Mouse (Mus musculus): ENCODE results near the gene Gimap8. TPM values are rescaled to one million over a fixed set of nuclear protein-coding genes. Genes with fewer than 3 reads are reported as not detected.
A peak's percentile ranks its signal among the peaks of the same experiment; 100 is the strongest.
"Not testable (repeated sequence)": the region's sequence is repeated elsewhere in the genome, so short reads cannot be mapped to it uniquely, and the experiment has no call there.

Gene Gimap8
- polyA plus RNA-seq, 1 experiment from 2014 or later = 0.93 TPM

DNA sequence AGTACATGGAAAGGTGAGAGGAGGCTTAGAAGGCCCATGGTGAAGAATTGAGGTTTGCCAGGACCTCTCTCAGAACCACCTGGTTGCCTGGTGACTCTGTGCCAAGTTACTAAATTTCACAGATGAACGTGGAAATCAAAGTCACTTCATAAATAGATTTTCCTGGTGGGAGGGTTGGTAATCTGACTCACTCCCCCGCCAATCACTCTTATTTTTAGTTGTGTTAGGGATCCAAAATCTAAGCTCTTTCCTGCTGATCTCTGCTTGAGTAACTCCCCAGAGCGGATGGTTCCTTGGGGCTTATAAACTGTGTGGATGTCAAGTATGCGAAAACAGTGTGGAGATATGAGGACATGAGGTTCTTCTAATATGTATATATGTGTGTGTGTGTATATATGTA is 35.2 kb downstream of the Gimap8 start:
- Histone ChIP-seq H3K4me3 (no peak overlapping the region), H3K27ac (no peak overlapping the region), H3K9me3 (replicated peaks) (no peaks in the 10 kb centered on the region), H3K27me3 (replicated peaks) (no peaks in the 10 kb centered on the region), H3K4me1 (0 out of 2 replicates have a peak, but pooled peaks cover 18% of the 10 kb centered on the region), H3K36me3 (peaks cover 10% of the 10 kb centered on the region; the same call in 1 of the 2 replicates), H3K4me2 (no peak overlapping the region), H3K9ac (no peak overlapping the region)
- ATAC-seq = no peak
- 52% methylated on average over 4 of the region's 4 CpGs for WGBS (ENCODE audit: insufficient replicate concordance)

DNA sequence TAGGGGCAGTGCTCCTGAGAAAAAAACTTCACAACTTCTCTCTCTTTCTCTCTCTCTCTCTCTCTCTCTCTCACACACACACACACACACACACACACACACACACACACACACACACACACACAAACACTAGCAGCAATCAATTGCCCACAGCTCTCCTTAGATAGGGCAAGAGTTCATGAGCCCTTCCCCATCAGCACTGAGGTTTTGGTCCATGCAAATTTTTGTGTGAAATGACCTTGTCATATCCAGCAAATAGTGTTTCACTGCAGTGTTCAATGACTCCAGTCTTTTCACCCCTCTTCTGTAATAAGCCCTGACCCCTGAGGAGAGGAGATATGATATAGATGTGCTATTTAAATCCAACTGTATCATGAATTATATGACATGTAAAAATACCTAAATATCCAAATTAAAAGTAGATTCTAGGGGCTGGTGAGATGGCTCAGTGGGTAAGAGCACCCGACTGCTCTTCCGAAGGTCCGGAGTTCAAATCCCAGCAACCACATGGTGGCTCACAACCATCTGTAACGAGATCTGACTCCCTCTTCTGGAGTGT is 36.3 kb downstream of the Gimap8 start:
- not testable (repeated sequence) for H3K27ac ChIP-seq; H3K4me2 ChIP-seq; H3K9me3 ChIP-seq (replicated peaks); H3K9ac ChIP-seq; H3K36me3 ChIP-seq; H3K27me3 ChIP-seq (replicated peaks); ATAC-seq; H3K4me3 ChIP-seq
- WGBS (ENCODE audit: insufficient replicate concordance) = 87% methylated on average over 4 of the region's 4 CpGs
- 0 out of 2 replicates have a peak, but pooled peaks cover 11% of the 10 kb centered on the region for H3K4me1 ChIP-seq

DNA sequence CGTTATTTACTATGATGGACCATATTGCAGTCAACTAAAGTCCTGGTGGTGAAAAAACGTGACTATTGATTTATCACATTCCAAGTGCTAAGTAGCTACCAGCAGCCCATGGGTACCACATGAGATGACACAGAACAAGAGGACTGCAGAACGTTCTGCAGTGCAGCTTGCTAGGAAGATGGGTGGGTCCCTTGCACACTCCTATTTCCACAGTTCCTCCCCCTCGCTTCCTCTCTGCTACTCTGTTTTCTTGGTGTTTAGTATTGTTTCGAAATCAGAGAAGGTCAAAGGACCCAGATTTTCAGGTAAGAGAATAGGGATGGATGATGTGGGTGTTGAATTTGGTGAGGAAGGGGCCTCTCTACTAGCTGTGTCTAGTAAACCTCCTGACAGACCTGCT is 37.3 kb downstream of the Gimap8 start, which contains the start of gene Gimap4:
Gimap4 (plus strand) TSS at position 231 of the 400 bp plus-strand sequence.
- 0 out of 2 replicates have a peak, but pooled peaks cover 11% of the 10 kb centered on the region for H3K4me1 ChIP-seq
- ATAC-seq = no peak
- H3K9ac ChIP-seq = no peak within 1 kb of the TSS
- 42% methylated on average over 5 of the region's 5 CpGs for WGBS (ENCODE audit: insufficient replicate concordance)
- peak within 1 kb of the TSS; percentile 7; the same call in 1 of the 2 replicates for H3K4me2 ChIP-seq
- no peak within 1 kb of the TSS for H3K27ac ChIP-seq
- no peaks in the 10 kb centered on the region for H3K27me3 ChIP-seq (replicated peaks)
- H3K9me3 ChIP-seq (replicated peaks) = no peaks in the 10 kb centered on the region
- no peak within 1 kb of the TSS for H3K4me3 ChIP-seq
- peaks cover 5% of the 10 kb centered on the region; the same call in 1 of the 2 replicates for H3K36me3 ChIP-seq

DNA sequence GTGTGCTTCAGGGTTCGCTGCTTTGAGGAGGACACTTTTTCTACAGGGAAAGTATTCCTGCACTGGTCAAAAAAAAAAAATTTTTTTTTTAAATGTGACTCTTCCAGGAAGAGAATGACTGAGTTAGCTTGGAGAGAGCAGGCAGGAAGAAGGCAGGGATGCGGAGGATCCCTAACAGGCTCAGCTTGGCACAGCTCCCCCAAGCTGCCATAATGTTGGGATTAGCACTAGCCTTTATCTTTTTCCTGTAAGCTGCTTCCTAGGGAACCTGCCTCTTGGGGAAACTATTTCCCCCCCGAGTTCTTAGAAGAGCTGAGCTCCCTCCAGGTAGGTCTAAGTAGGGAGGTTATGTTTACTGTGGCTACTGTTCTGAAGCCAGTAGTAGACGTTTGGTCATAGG is 37.8 kb downstream of the Gimap8 start:
- peaks cover 4% of the 10 kb centered on the region; the same call in 1 of the 2 replicates for H3K36me3 ChIP-seq
- H3K27me3 ChIP-seq (replicated peaks) = no peaks in the 10 kb centered on the region
- 0 out of 2 replicates have a peak, but pooled peaks cover 11% of the 10 kb centered on the region for H3K4me1 ChIP-seq
- no peaks in the 10 kb centered on the region for H3K9me3 ChIP-seq (replicated peaks)
- H3K27ac ChIP-seq = no peak overlapping the region
- no peak overlapping the region for H3K9ac ChIP-seq
- WGBS (ENCODE audit: insufficient replicate concordance) = 40% methylated on average over 4 of the region's 4 CpGs
- no peak overlapping the region for H3K4me2 ChIP-seq
- ATAC-seq = no peak
- H3K4me3 ChIP-seq = no peak overlapping the region

DNA sequence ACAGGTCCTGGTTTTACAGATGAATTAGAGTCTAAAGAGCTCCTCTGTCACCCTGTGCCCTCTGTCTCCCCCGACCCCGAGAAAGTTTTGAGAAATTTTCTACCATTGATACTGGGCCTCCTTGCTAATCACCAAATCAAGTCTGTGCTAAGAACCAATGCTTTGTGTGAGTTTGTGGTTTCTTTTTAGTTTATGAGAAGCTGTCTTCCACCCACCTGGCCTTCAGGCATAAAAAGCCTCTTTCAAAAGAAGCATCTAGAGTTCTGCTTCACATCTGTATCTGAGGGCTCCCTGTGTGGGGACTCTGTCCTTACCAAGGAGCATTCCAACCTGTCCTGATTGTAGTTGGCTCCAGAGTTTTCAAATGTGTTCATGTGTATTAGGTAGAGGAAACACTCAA is 38.2 kb downstream of the Gimap8 start:
- peak overlapping the region; percentile 7; the same call in 1 of the 2 replicates for H3K4me2 ChIP-seq
- H3K9ac ChIP-seq = no peak overlapping the region
- no peak overlapping the region for H3K4me3 ChIP-seq
- WGBS (ENCODE audit: insufficient replicate concordance) = 61% methylated on average over 2 of the region's 2 CpGs
- no peak overlapping the region for H3K27ac ChIP-seq
- H3K27me3 ChIP-seq (replicated peaks) = no peaks in the 10 kb centered on the region
- 0 out of 2 replicates have a peak, but pooled peaks cover 11% of the 10 kb centered on the region for H3K4me1 ChIP-seq
- no peaks in the 10 kb centered on the region for H3K9me3 ChIP-seq (replicated peaks)
- ATAC-seq = no peak
- H3K36me3 ChIP-seq = no peaks in the 10 kb centered on the region

DNA sequence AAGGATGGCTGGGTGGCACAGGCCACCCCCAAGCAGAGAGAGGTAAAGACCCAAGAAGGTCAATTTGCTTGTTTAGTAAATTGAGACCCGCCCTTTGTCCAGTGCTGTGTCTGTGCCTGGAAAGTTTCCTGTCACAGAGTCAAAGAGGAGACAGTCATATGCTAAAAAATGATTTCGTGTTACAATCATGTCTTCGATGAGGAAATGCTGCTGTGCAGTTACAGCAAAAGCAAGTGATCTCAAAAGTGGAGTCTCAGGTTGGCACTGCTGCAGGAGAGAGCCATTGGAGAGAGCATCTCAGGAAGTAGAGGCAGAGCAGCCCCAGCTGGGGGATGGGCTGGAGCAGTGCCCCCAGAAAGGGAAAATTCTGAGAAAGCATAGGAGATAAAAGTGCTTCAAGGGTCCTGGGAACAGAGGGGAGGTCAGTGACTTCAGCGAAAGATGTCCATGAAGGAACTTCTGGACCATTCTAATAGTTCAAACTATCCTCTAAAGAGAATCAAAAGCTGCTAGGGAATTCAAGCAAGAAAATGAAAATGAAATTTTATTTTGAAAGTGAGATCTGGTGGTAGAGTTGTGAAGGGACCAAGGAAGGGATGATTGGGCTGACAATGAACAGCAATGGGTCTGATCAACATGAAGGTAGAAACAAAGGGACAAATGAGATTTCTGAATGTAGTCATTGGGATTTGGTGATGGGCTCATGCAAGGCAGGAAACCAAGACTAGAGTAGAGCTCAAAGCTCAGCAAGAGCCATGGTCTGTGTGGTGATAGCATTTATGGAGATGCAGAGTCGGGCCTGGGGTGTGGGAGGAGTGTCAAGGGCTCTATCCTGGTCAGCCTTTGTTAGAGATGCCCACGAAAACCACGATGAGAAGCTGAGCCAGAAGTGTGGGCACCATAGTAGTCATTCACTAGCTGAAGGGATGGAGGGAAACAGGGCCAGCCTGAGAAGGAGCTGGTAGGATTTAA is 38.9 kb downstream of the Gimap8 start:
- no peaks in the 10 kb centered on the region for H3K9me3 ChIP-seq (replicated peaks)
- no peaks in the 10 kb centered on the region for H3K27me3 ChIP-seq (replicated peaks)
- H3K4me1 ChIP-seq = 0 out of 2 replicates have a peak, but pooled peaks cover 11% of the 10 kb centered on the region
- no peak for ATAC-seq
- H3K27ac ChIP-seq = no peak overlapping the region; the same call in 1 of the 2 replicates
- H3K36me3 ChIP-seq = no peaks in the 10 kb centered on the region
- WGBS (ENCODE audit: insufficient replicate concordance) = 47% methylated on average over 7 of the region's 7 CpGs
- no peak overlapping the region for H3K9ac ChIP-seq
- H3K4me2 ChIP-seq = 0 out of 2 replicates have a peak overlapping the region, but pooled peaks have one; percentile 2
- no peak overlapping the region for H3K4me3 ChIP-seq

DNA sequence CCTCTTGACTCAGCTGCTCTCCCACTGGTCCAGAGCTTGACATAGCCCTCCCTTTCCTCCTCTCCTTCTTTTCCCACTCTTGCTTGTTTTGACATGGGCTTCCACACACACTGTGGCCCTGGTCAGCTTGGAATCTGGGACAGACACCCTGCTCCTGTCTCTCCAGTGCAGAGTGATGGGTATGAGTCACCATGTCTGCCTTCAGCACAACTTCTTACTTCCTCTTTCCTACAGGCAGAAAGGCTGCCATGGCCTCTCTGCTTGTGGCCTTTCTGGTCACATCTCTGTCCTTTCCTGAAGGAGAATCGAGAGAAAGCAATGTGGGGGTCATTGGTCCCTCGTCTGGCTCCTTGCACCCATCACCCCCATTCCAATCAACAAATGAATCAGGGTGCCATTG is 40.0 kb downstream of the Gimap8 start:
- WGBS (ENCODE audit: insufficient replicate concordance) = 25% methylated on average over 2 of the region's 2 CpGs
- Histone ChIP-seq H3K4me2 (no peak overlapping the region), H3K36me3 (no peaks in the 10 kb centered on the region), H3K4me1 (0 out of 2 replicates have a peak, but pooled peaks cover 11% of the 10 kb centered on the region), H3K27me3 (replicated peaks) (no peaks in the 10 kb centered on the region), H3K4me3 (no peak overlapping the region), H3K27ac (no peak overlapping the region), H3K9ac (no peak overlapping the region), H3K9me3 (replicated peaks) (no peaks in the 10 kb centered on the region)
- no peak for ATAC-seq

DNA sequence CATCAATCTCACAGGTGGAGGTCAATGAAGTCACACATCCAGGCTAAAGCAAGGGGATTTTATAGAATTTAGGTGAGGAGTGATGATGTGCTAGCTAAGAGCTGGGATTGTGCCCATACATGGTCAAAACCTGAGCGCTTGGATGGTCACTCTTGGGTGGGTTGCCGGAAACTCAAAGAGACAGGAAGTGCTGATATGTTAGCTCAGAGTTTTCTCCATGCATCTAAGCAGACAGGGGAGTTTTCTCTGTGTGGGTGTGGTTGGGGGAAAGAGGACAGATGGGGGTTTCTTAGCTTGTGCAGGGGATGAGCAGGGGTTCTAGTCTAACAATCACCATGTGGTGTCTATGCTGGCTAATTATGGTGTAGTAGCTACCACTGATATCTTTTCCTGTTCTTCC is 42.3 kb downstream of the Gimap8 start:
- H3K27me3 ChIP-seq (replicated peaks) = no peaks in the 10 kb centered on the region
- H3K4me3 ChIP-seq = no peak overlapping the region
- H3K9ac ChIP-seq = no peak overlapping the region
- no peak overlapping the region for H3K4me2 ChIP-seq
- H3K27ac ChIP-seq = no peak overlapping the region
- 38% methylated on average over 2 of the region's 2 CpGs for WGBS (ENCODE audit: insufficient replicate concordance)
- H3K9me3 ChIP-seq (replicated peaks) = no peaks in the 10 kb centered on the region
- no peaks in the 10 kb centered on the region for H3K36me3 ChIP-seq
- H3K4me1 ChIP-seq = 0 out of 2 replicates have a peak, but pooled peaks cover 11% of the 10 kb centered on the region
- no peak for ATAC-seq

DNA sequence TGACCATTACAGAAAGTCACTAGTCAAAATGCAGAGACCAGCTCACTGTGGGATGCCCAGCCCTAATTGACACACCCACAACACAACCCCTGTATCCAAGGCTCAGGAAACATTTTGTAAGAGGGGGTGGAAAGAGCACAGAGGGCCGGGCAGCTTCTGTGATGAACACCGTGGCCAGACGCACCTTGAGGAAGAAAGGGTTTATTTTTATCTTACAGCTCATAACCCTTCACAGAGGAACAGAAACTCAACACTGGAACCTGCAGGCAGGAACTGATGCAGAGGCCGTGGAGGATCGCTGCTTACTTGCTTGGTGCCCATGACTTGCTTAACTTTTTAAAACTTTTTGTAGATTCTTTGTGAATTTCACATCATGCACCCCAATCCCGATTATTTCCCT is 45.9 kb downstream of the Gimap8 start:
- 61% methylated on average over 6 of the region's 6 CpGs for WGBS (ENCODE audit: insufficient replicate concordance)
- Histone ChIP-seq H3K9me3 (replicated peaks) (no peaks in the 10 kb centered on the region), H3K36me3 (no peaks in the 10 kb centered on the region), H3K27me3 (replicated peaks) (no peaks in the 10 kb centered on the region), H3K4me2 (no peak overlapping the region), H3K27ac (no peak overlapping the region), H3K4me3 (no peak overlapping the region), H3K9ac (no peak overlapping the region), H3K4me1 (no peaks in the 10 kb centered on the region)
- no peak for ATAC-seq

DNA sequence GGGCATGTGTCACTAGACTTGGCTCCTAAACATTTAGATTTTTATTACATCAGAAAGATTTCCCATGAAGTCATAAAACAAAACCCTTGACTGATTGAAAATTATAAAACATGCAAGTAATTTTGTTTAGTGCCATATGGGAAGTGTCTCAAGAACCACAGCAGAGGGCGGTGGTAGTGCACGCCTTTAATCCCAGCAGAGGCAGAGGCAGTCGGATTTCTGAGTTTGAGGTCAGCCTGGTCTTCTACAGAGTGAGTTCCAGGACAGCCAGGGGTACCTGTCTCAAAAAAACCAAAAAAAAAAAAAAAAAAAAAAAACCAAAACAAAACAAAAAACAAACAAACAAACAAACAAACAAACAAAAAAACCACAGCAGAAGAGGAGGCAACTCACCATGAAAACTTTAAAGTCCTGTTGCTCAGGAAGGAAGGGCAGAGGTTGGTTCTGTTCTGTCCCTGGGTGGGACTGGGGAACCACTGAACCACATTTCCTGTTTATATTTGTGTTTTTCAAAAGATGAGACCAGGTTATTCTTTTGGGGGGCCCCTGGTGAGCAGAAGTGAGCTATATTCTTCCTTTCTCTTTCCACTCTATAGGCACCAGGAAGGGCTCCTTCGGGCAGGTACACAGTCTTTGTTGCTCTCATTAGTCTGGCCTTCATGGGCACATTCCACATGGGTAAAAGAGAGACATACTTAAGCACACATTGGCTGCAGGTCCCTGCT is 50.0 kb downstream of the Gimap8 start:
- H3K36me3 ChIP-seq = no peaks in the 10 kb centered on the region
- H3K27me3 ChIP-seq (replicated peaks) = no peaks in the 10 kb centered on the region
- no peak overlapping the region for H3K4me2 ChIP-seq
- H3K27ac ChIP-seq = no peak overlapping the region
- H3K9ac ChIP-seq = no peak overlapping the region
- H3K4me1 ChIP-seq = no peaks in the 10 kb centered on the region; the same call in 1 of the 2 replicates
- H3K4me3 ChIP-seq = no peak overlapping the region
- H3K9me3 ChIP-seq (replicated peaks) = no peaks in the 10 kb centered on the region
- no peak for ATAC-seq
- 67% methylated on average over 4 of the region's 4 CpGs for WGBS (ENCODE audit: insufficient replicate concordance)

DNA sequence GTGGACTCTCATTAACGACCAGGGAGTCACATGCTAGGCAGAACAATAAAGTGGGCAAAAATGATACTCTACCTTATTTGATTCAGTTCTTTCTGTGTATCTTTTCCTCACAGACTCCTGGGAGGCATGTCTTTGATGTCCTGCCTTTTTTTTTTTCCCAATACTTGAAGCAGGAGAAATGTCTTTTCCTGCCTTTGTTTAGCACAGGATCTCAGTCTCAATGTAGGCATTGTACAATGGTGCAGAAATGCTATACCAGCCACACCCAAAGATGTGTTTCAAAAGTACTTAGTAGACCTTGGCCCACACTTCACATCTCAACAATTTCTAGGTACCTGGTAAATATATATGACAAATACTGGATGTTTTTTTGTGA is 50.5 kb downstream of the Gimap8 start:
- 19% methylated on average over 1 of the region's 1 CpGs for WGBS (ENCODE audit: insufficient replicate concordance)
- no peak overlapping the region for H3K27ac ChIP-seq
- no peaks in the 10 kb centered on the region for H3K27me3 ChIP-seq (replicated peaks)
- H3K4me1 ChIP-seq = no peaks in the 10 kb centered on the region; the same call in 1 of the 2 replicates
- no peaks in the 10 kb centered on the region for H3K9me3 ChIP-seq (replicated peaks)
- no peak overlapping the region for H3K4me2 ChIP-seq
- H3K36me3 ChIP-seq = no peaks in the 10 kb centered on the region
- H3K4me3 ChIP-seq = no peak overlapping the region
- H3K9ac ChIP-seq = no peak overlapping the region
- ATAC-seq = no peak

Measured in liver, embryonic 12.5 days (tissue).